ENCODE assay signal across 21 mouse cellular contexts in the genomic region with DNA sequence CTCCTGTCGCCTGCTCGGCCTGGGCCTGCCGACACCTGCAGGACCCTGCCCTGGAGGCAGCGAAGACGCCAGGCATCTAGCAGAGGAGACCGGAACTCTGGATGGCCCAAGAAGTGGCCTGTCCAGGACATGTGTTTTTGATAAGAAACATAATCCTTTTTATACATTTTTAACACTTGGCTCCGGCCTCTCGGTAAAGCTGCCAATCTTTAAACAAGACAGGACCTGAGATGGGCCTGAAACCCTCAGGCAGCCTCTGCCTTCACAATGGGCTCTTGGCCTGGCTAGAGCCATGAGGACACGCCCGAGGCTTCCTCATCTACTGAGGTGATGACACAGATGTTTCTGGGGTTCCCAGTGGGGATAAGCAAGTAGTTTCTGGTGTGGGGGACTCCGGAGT. TPM values are rescaled to one million over a fixed set of nuclear protein-coding genes. Genes with fewer than 3 reads are reported as not detected.
A peak's percentile ranks its signal among the peaks of the same experiment; 100 is the strongest.
DNase-seq lines count a peak whose midpoint lies in the region; ATAC-seq and TF ChIP-seq lines count a peak whose summit lies in the region.
"Had no signal": no experiment of that assay in that cellular context is flagged by ENCODE, and none has a peak within 500 bp of the region (broad histone marks: within the 10 kb centered on the region; RNA-seq: fewer than 3 reads in every experiment).

No protein-coding gene starts in this region.

- peaks cover 6% of the 10 kb centered on the region for H3K4me1 ChIP-seq in hindbrain, embryonic 12.5 days
- no peaks in the 10 kb centered on the region for H3K4me1 ChIP-seq in hindbrain, postnatal 0 days (ENCODE audit: insufficient read depth, low read length)
- peaks cover 44% of the 10 kb centered on the region for H3K4me1 ChIP-seq in embryonic facial prominence, embryonic 10.5 days
- H3K4me1 ChIP-seq in limb, embryonic 10.5 days = peaks cover 36% of the 10 kb centered on the region
- no peaks in the 10 kb centered on the region for H3K4me1 ChIP-seq in stomach, postnatal 0 days (replicated peaks; ENCODE audit: control insufficient read depth, insufficient read depth)
- H3K4me1 ChIP-seq: neural tube, embryonic 13.5 days had no signal

- H3K27ac ChIP-seq in hindbrain, embryonic 12.5 days = 0 out of 2 replicates have a peak overlapping the region, but pooled peaks have one; percentile 19
- H3K27ac ChIP-seq in hindbrain, postnatal 0 days = no peak overlapping the region
- H3K27ac ChIP-seq in embryonic facial prominence, embryonic 10.5 days (replicated peaks) = peak overlapping the region; percentile 77
- H3K27ac ChIP-seq in limb, embryonic 10.5 days = peak overlapping the region; percentile 68
- no peak overlapping the region for H3K27ac ChIP-seq in stomach, postnatal 0 days (replicated peaks)
- H3K27ac ChIP-seq: heart, adult 2 months had no signal

- no peak for ATAC-seq in hindbrain, embryonic 12.5 days (ENCODE audit: low FRiP score)
- no peak for ATAC-seq in hindbrain, postnatal 0 days
- ATAC-seq in stomach, postnatal 0 days (ENCODE audit: low FRiP score, low TSS enrichment) = no peak
- ATAC-seq: inflammation-experienced regulatory T-cells, adult 6 months had no signal

- peaks cover 44% of the 10 kb centered on the region for H3K36me3 ChIP-seq in hindbrain, embryonic 12.5 days
- H3K36me3 ChIP-seq in hindbrain, postnatal 0 days (ENCODE audit: insufficient read depth, low read length) = peaks cover 13% of the 10 kb centered on the region
- peaks cover 51% of the 10 kb centered on the region for H3K36me3 ChIP-seq in embryonic facial prominence, embryonic 10.5 days (replicated peaks)
- H3K36me3 ChIP-seq in limb, embryonic 10.5 days = peaks cover 37% of the 10 kb centered on the region
- H3K36me3 ChIP-seq in stomach, postnatal 0 days (ENCODE audit: control insufficient read depth, insufficient read depth, low read length) = peaks cover 18% of the 10 kb centered on the region; the same call in 1 of the 2 replicates

- TF ChIP-seq EP300 in stomach, postnatal 0 days (optimal IDR thresholded peaks at IDR 0.05) = no peak

- no peak for DNase-seq in hindbrain, postnatal 0 days (ENCODE audit: low spot score)
- peak; percentile 17 for DNase-seq in A20 (ENCODE audit: low read depth, low spot score)
- DNase-seq in embryonic facial prominence, embryonic 10.5 days (ENCODE audit: low spot score) = peak; percentile 38
- no peak for DNase-seq in limb, embryonic 10.5 days (ENCODE audit: low spot score)
- DNase-seq in right cerebral cortex, postnatal 25 days = no peak
- DNase-seq in stomach, postnatal 0 days (ENCODE audit: low spot score) = no peak
- DNase-seq in layer of hippocampus, adult 8-10 months (ENCODE audit: low spot score in 2 of 2) = no peak
- DNase-seq: adrenal gland, postnatal 25 days; cerebellum, adult 8-10 months; forebrain, postnatal 0 days; gastrocnemius, postnatal 36 days; heart, adult 2 months; kidney, adult 18-20 months; layer of hippocampus, adult 9-11 months; lung, adult 18-20 months; thymus, adult 2 months had no signal

- no peak for TF ChIP-seq CTCF in hindbrain, postnatal 0 days (IDR thresholded peaks at IDR 0.05; ENCODE audit: low read depth)
- TF ChIP-seq CTCF in stomach, postnatal 0 days (IDR thresholded peaks at IDR 0.05; ENCODE audit: low read depth) = no peak

- no peaks in the 10 kb centered on the region for H3K9me3 ChIP-seq in hindbrain, embryonic 12.5 days (replicated peaks)
- no peaks in the 10 kb centered on the region for H3K9me3 ChIP-seq in hindbrain, postnatal 0 days (ENCODE audit: low read length)
- H3K9me3 ChIP-seq in embryonic facial prominence, embryonic 10.5 days = no peaks in the 10 kb centered on the region
- H3K9me3 ChIP-seq in limb, embryonic 10.5 days (replicated peaks) = no peaks in the 10 kb centered on the region
- H3K9me3 ChIP-seq in stomach, postnatal 0 days (ENCODE audit: control insufficient read depth, low read length) = no peaks in the 10 kb centered on the region
- H3K9me3 ChIP-seq: neural tube, embryonic 13.5 days had no signal

- H3K4me3 ChIP-seq in hindbrain, embryonic 12.5 days = no peak overlapping the region
- H3K4me3 ChIP-seq in hindbrain, postnatal 0 days (ENCODE audit: low read length) = no peak overlapping the region
- no peak overlapping the region; the same call in 1 of the 2 replicates for H3K4me3 ChIP-seq in embryonic facial prominence, embryonic 10.5 days
- no peak overlapping the region for H3K4me3 ChIP-seq in limb, embryonic 10.5 days
- H3K4me3 ChIP-seq in stomach, postnatal 0 days (ENCODE audit: low read depth, low read length) = no peak overlapping the region
- H3K4me3 ChIP-seq: heart, adult 2 months; neural tube, embryonic 13.5 days had no signal

- no peak overlapping the region for H3K9ac ChIP-seq in hindbrain, embryonic 12.5 days
- no peak overlapping the region for H3K9ac ChIP-seq in hindbrain, postnatal 0 days (replicated peaks; ENCODE audit: low read length)
- no peak overlapping the region for H3K9ac ChIP-seq in stomach, postnatal 0 days (ENCODE audit: low read length)
- H3K9ac ChIP-seq: forebrain, postnatal 0 days had no signal

- H3K27me3 ChIP-seq in hindbrain, embryonic 12.5 days = no peaks in the 10 kb centered on the region
- no peaks in the 10 kb centered on the region for H3K27me3 ChIP-seq in hindbrain, postnatal 0 days (ENCODE audit: insufficient read depth, low read length)
- no peaks in the 10 kb centered on the region for H3K27me3 ChIP-seq in embryonic facial prominence, embryonic 10.5 days (replicated peaks; ENCODE audit: low read depth, poor library complexity, severe bottlenecking)
- H3K27me3 ChIP-seq in limb, embryonic 10.5 days (ENCODE audit: low read depth, poor library complexity, severe bottlenecking) = no peaks in the 10 kb centered on the region
- no peaks in the 10 kb centered on the region for H3K27me3 ChIP-seq in stomach, postnatal 0 days (ENCODE audit: control insufficient read depth, insufficient read depth, low read length)
- H3K27me3 ChIP-seq: neural tube, embryonic 13.5 days had no signal

- H3K4me2 ChIP-seq in hindbrain, embryonic 12.5 days (replicated peaks) = no peak overlapping the region
- H3K4me2 ChIP-seq in hindbrain, postnatal 0 days (ENCODE audit: low read depth, low read length) = no peak overlapping the region
- H3K4me2 ChIP-seq in stomach, postnatal 0 days (replicated peaks; ENCODE audit: low read depth) = no peak overlapping the region
- H3K4me2 ChIP-seq: liver, embryonic 11.5 days; neural tube, embryonic 13.5 days had no signal

- WGBS in hindbrain, embryonic 12.5 days = 81% methylated on average over 11 of the region's 11 CpGs
- WGBS in hindbrain, postnatal 0 days = 89% methylated on average over 11 of the region's 11 CpGs
- WGBS in embryonic facial prominence, embryonic 10.5 days = 57% methylated on average over 11 of the region's 11 CpGs
- WGBS in limb, embryonic 10.5 days = 73% methylated on average over 11 of the region's 11 CpGs
- 83% methylated on average over 11 of the region's 11 CpGs for WGBS in stomach, postnatal 0 days

RNA-seq across cellular contexts. Expression of a gene that starts 19.8 kb away (rescaled TPM):
- polyA plus RNA-seq in hindbrain, embryonic 12.5 days (2016; fragmentation: Nextera tagmentation; extraction: Ambion mirVana) = 1.9 and 2.6 TPM in 2 replicates
- 2.9 and 3.6 TPM in 2 replicates for total RNA-seq in hindbrain, postnatal 0 days (2014; rRNA removed)
- polyA plus RNA-seq in hindbrain, postnatal 0 days (2015; fragmentation: Nextera tagmentation; extraction: Ambion mirVana) = 1.9 and 2.0 TPM in 2 replicates
- 0.54 and 0.83 TPM in 2 replicates for polyA plus RNA-seq in embryonic facial prominence, embryonic 10.5 days (2016; fragmentation: Nextera tagmentation; extraction: Ambion mirVana)
- 0.97 and 1.1 TPM in 2 replicates for polyA plus RNA-seq in limb, embryonic 10.5 days (2016; fragmentation: Nextera tagmentation; extraction: Ambion mirVana)
- 1.1 and 1.7 TPM in 2 replicates for polyA plus RNA-seq in stomach, postnatal 0 days (2015; fragmentation: Nextera tagmentation; extraction: Ambion mirVana)
- total RNA-seq in layer of hippocampus, adult 8-10 months (2022) = 1 to 10 TPM in 1 of 4 experiments, under 1 TPM in 3; 0.97 to 2.2 (median 0.99) TPM
- total RNA-seq: adrenal gland, postnatal 25 days; gastrocnemius, postnatal 36 days; heart, adult 2 months had no signal
- polyA plus RNA-seq: C2C12 had no signal

Comparison
In these comparisons a context has a peak if more than half of its experiments do, and no peak if none do; other contexts are left out.
1. H3K27ac ChIP-seq: peak in hindbrain, embryonic 12.5 days (single experiment), embryonic facial prominence, embryonic 10.5 days (single experiment) and limb, embryonic 10.5 days (single experiment); none in hindbrain, postnatal 0 days (single experiment) and stomach, postnatal 0 days (single experiment).
2. DNase-seq: peak in A20 (single experiment) and embryonic facial prominence, embryonic 10.5 days (single experiment); none in hindbrain, postnatal 0 days (single experiment), limb, embryonic 10.5 days (single experiment), right cerebral cortex, postnatal 25 days (single experiment), stomach, postnatal 0 days (single experiment) and layer of hippocampus, adult 8-10 months (0 of 2).